Mouse (Mus musculus): Measurements from ENCODE around the gene Ugt1a10. TPM values are rescaled to one million over a fixed set of nuclear protein-coding genes. Genes with fewer than 3 reads are reported as not detected.

Gene Ugt1a10
- polyA plus RNA-seq, 1 experiment: not detected

DNA sequence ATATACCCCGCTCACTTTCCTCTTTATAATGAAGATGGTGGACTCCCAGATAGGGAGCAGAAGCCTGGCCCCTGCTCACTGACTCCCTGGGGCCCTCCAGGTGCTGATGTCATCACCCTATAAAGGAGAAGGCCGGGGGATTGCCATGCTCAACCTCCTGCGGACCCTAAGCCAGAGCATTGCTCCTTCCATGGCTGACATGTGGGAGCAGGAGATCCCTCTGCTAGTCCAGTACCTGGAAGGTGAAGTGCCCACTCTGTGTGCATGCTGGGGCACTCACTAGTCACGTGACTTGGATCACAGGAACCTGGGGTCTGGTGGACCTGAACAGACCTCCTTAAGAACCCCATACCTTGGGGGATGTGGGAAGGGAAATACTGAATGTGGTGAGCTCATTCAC lies 185.4 kb downstream of the Ugt1a10 start:
- H3K27ac ChIP-seq (ENCODE audit: control insufficient read depth, insufficient read depth, low read depth, low read length, poor library complexity): no peak overlapping the region
- H3K4me3 ChIP-seq (replicated peaks; ENCODE audit: control insufficient read depth, low read depth, low read length): no peak overlapping the region
- no peaks in the 10 kb centered on the region for H3K4me1 ChIP-seq (ENCODE audit: control insufficient read depth, insufficient read depth, low read length)
- no peak for TF ChIP-seq POLR2A (IDR thresholded peaks at IDR 0.05; ENCODE audit: borderline replicate concordance, control insufficient read depth, low read depth, low read length)
- TF ChIP-seq CTCF (IDR thresholded peaks at IDR 0.05; ENCODE audit: control insufficient read depth, insufficient read depth, low read length): no peak
- 61% methylated on average over 4 of the region's 4 CpGs for WGBS

DNA sequence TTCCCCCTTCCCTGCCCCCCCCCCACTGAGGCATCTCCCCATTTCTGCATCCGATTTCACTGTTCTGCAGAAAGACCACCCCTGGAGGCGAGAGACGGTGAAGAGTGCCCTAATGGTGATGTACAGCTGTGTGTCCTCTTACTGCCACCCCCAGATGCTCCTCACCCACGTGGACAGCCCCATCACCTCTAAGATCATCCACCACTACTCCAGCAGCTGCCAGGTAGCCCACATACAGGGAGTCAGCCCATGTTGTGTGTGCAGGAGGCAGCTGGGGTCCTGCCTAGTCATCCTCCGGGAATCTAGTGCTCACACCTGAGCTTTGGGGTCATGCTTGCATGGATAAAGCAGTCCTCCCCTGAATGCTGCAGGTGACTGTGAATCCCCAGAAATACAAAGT lies 188.7 kb downstream of the Ugt1a10 start:
- Histone ChIP-seq H3K4me1 (ENCODE audit: control insufficient read depth, insufficient read depth, low read length) (0 out of 2 replicates have a peak, but pooled peaks cover 1% of the 10 kb centered on the region), H3K27ac (ENCODE audit: control insufficient read depth, insufficient read depth, low read depth, low read length, poor library complexity) (no peak overlapping the region), H3K4me3 (replicated peaks; ENCODE audit: control insufficient read depth, low read depth, low read length) (no peak overlapping the region)
- WGBS: 62% methylated on average over 5 of the region's 5 CpGs
- TF ChIP-seq CTCF (IDR thresholded peaks at IDR 0.05; ENCODE audit: control insufficient read depth, insufficient read depth, low read length) (no peak), POLR2A (IDR thresholded peaks at IDR 0.05; ENCODE audit: borderline replicate concordance, control insufficient read depth, low read depth, low read length) (no peak)

DNA sequence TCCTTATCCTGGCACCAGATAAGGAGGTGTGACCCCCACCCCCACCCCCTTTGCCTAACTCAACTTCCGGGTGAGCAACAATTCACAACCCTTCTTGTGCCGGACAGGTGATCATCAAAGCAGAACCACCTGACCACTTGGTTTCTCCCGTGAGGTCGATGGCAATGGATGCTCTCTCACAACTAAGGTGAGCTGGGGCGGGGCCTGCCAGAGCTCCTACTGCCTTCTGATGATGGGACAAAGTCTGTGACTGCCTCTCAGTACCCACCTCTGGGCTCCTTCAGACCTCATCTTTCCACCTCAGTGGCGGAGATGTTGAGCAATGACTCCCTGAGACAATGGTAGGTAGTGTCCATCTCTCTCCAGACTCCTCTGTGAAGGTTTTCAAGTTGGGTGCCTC lies 190.7 kb downstream of the Ugt1a10 start:
- 74% methylated on average over 6 of the region's 6 CpGs for WGBS
- H3K27ac ChIP-seq (ENCODE audit: control insufficient read depth, insufficient read depth, low read depth, low read length, poor library complexity): no peak overlapping the region
- no peak overlapping the region for H3K4me3 ChIP-seq (replicated peaks; ENCODE audit: control insufficient read depth, low read depth, low read length)
- TF ChIP-seq CTCF (IDR thresholded peaks at IDR 0.05; ENCODE audit: control insufficient read depth, insufficient read depth, low read length) (no peak), POLR2A (IDR thresholded peaks at IDR 0.05; ENCODE audit: borderline replicate concordance, control insufficient read depth, low read depth, low read length) (no peak)
- H3K4me1 ChIP-seq (ENCODE audit: control insufficient read depth, insufficient read depth, low read length): 0 out of 2 replicates have a peak, but pooled peaks cover 1% of the 10 kb centered on the region

DNA sequence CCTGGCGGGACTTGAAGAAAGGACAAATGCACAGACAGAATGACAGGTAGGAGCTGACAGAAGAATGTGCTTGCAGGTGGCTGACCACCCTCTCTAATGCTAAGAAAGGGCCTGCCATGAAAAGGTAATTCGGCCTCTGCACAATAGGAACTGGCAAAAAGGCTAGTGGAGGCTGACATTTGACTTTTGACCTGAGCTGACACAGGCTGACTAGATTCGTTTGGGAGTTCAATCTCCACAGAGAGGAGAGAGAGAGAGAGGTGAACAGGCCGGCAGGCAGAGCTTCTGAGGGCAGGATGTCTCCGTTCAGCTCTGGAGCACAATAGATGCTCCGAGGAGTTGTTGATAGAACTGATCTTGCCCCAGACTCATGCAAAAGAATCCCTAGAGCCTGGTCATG lies 191.2 kb downstream of the Ugt1a10 start:
- 0 out of 2 replicates have a peak, but pooled peaks cover 1% of the 10 kb centered on the region for H3K4me1 ChIP-seq (ENCODE audit: control insufficient read depth, insufficient read depth, low read length)
- TF ChIP-seq POLR2A (IDR thresholded peaks at IDR 0.05; ENCODE audit: borderline replicate concordance, control insufficient read depth, low read depth, low read length) (no peak), CTCF (IDR thresholded peaks at IDR 0.05; ENCODE audit: control insufficient read depth, insufficient read depth, low read length) (no peak)
- H3K27ac ChIP-seq (ENCODE audit: control insufficient read depth, insufficient read depth, low read depth, low read length, poor library complexity): no peak overlapping the region
- H3K4me3 ChIP-seq (replicated peaks; ENCODE audit: control insufficient read depth, low read depth, low read length): no peak overlapping the region
- WGBS: 45% methylated on average over 6 of the region's 6 CpGs

DNA sequence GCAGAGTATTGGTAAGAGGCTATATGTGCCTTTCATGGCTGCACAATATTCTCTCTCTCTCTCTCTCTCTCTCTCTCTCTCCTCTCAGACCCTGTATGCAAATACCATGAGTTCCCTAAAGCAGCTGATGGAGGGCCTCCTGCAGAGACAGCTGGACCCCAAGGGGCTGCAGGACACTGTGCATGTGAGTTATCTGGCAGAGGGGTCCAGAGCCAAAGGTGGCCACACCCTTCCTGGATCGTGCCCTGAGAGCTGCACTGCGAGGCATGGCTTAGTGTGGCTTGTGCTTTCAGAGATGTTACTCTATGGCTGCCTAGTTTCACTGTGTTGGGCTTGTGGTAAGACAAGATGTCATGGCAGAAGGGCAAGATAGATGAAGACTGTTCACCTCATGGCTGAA lies 192.5 kb downstream of the Ugt1a10 start:
- H3K4me1 ChIP-seq (ENCODE audit: control insufficient read depth, insufficient read depth, low read length): 0 out of 2 replicates have a peak, but pooled peaks cover 1% of the 10 kb centered on the region
- H3K4me3 ChIP-seq (replicated peaks; ENCODE audit: control insufficient read depth, low read depth, low read length): no peak overlapping the region
- WGBS: 51% methylated on average over 2 of the region's 2 CpGs
- H3K27ac ChIP-seq (ENCODE audit: control insufficient read depth, insufficient read depth, low read depth, low read length, poor library complexity): no peak overlapping the region
- TF ChIP-seq CTCF (IDR thresholded peaks at IDR 0.05; ENCODE audit: control insufficient read depth, insufficient read depth, low read length): no peak
- TF ChIP-seq POLR2A (IDR thresholded peaks at IDR 0.05; ENCODE audit: borderline replicate concordance, control insufficient read depth, low read depth, low read length): no peak

DNA sequence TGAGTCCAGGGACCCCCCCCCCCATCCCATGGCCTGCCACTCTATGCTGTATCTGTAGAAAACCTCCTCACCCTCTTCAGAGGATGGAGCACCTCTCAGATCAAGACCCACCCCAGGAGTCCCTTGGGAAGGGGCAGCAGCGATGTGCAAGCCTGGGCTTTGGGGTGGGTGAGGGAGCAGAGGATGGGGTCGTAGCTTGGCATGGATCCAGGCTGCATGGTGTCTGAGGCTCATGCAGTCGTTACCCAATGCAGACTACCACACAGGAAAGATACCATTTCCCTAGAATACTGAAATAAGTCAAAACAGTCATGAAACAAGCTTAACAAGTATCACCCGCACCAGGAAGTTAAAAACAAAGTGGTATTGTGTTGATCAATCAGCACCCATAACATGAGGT lies 193.5 kb downstream of the Ugt1a10 start:
- peaks cover 1% of the 10 kb centered on the region; the same call in 1 of the 2 replicates for H3K4me1 ChIP-seq (ENCODE audit: control insufficient read depth, insufficient read depth, low read length)
- H3K27ac ChIP-seq (ENCODE audit: control insufficient read depth, insufficient read depth, low read depth, low read length, poor library complexity): no peak overlapping the region
- H3K4me3 ChIP-seq (replicated peaks; ENCODE audit: control insufficient read depth, low read depth, low read length): no peak overlapping the region
- 46% methylated on average over 4 of the region's 4 CpGs for WGBS
- TF ChIP-seq POLR2A (IDR thresholded peaks at IDR 0.05; ENCODE audit: borderline replicate concordance, control insufficient read depth, low read depth, low read length) (no peak), CTCF (IDR thresholded peaks at IDR 0.05; ENCODE audit: control insufficient read depth, insufficient read depth, low read length) (no peak)

DNA sequence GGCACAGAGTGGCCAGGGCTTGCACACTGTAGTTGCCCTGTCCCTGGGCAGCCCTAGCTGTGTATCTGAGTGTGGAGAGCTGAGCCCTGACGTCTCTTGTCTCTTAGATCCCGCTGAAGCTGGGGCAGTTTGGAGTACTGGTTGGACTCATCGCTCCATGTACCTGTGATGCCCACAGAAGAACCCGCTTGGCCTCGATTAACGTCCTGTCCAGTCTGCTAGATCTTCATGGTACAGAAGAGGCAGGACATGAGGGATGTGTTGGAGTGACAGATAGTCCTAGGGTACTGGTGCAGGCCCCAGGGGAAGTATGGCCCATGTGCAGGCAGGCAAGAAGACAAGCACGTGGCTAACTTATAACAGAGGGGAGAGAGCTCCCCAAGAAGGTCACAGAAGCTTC lies 194.4 kb downstream of the Ugt1a10 start:
- TF ChIP-seq CTCF (IDR thresholded peaks at IDR 0.05; ENCODE audit: control insufficient read depth, insufficient read depth, low read length): no peak
- no peak for TF ChIP-seq POLR2A (IDR thresholded peaks at IDR 0.05; ENCODE audit: borderline replicate concordance, control insufficient read depth, low read depth, low read length)
- no peak overlapping the region for H3K27ac ChIP-seq (ENCODE audit: control insufficient read depth, insufficient read depth, low read depth, low read length, poor library complexity)
- no peak overlapping the region for H3K4me3 ChIP-seq (replicated peaks; ENCODE audit: control insufficient read depth, low read depth, low read length)

DNA sequence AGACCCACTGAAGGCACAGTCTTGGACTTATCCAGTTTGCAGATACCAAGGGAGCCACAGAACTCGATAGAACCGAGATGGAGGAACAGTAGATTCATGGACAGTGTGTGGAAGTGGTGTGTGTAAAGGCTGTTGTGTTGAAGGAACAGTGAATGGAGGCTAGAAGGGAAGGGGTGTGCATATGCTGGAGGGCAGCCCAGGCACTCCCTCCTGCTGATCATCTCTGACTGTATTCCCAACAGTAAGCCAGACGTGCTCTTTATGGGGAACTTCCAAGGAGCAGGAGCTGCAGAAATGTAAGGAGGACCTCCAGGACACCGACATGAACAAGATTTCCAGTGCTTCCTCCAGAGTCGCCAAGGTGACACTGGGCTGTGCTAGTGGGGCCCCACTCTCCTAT lies 194.8 kb downstream of the Ugt1a10 start:
- Histone ChIP-seq H3K4me1 (ENCODE audit: control insufficient read depth, insufficient read depth, low read length) (peaks cover 1% of the 10 kb centered on the region; the same call in 1 of the 2 replicates), H3K4me3 (replicated peaks; ENCODE audit: control insufficient read depth, low read depth, low read length) (no peak overlapping the region), H3K27ac (ENCODE audit: control insufficient read depth, insufficient read depth, low read depth, low read length, poor library complexity) (no peak overlapping the region)
- WGBS: 75% methylated on average over 5 of the region's 5 CpGs
- TF ChIP-seq CTCF (IDR thresholded peaks at IDR 0.05; ENCODE audit: control insufficient read depth, insufficient read depth, low read length) (no peak), POLR2A (IDR thresholded peaks at IDR 0.05; ENCODE audit: borderline replicate concordance, control insufficient read depth, low read depth, low read length) (no peak)

More for the DNA sequence above, 194.4 kb downstream of the Ugt1a10 start:
- H3K4me1 ChIP-seq (ENCODE audit: control insufficient read depth, insufficient read depth, low read length): peaks cover 1% of the 10 kb centered on the region; the same call in 1 of the 2 replicates
- 74% methylated on average over 7 of the region's 7 CpGs for WGBS

DNA sequence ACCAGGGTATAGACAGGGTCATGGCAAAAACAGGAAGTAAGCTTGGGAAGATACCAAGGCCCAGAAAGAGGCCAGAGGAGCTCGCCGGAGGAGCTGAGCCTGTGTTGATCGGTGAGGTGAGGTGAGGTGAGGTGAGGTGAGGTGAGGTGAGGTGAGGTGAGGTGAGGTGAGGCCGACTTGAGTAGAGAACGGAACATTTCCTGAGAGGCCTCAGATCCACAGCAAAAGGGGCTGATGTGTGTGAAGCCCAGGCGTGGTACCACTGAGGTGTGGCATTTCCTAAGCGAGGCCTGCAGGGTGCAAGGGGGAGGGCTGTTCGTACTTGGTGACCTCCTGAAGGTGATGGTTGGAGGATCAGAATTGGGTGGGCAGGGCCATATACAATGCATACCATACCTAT lies 197.9 kb downstream of the Ugt1a10 start:
- Histone ChIP-seq H3K4me3 (replicated peaks; ENCODE audit: control insufficient read depth, low read depth, low read length) (no peak overlapping the region), H3K27ac (ENCODE audit: control insufficient read depth, insufficient read depth, low read depth, low read length, poor library complexity) (no peak overlapping the region), H3K4me1 (ENCODE audit: control insufficient read depth, insufficient read depth, low read length) (peaks cover 1% of the 10 kb centered on the region; the same call in 1 of the 2 replicates)
- TF ChIP-seq CTCF (IDR thresholded peaks at IDR 0.05; ENCODE audit: control insufficient read depth, insufficient read depth, low read length) (no peak), POLR2A (IDR thresholded peaks at IDR 0.05; ENCODE audit: borderline replicate concordance, control insufficient read depth, low read depth, low read length) (no peak)
- 52% methylated on average over 8 of the region's 8 CpGs for WGBS

Data from bone marrow, adult 2 months (tissue).